Mouse (Mus musculus) hindbrain, embryonic 11.5 days (tissue): ENCODE data around the gene Macrod2. TPM values are rescaled to one million over a fixed set of nuclear protein-coding genes. Genes with fewer than 3 reads are reported as not detected.

Experiments
- ATAC-seq: fragments of 200-750 bp; cut with Nextera tagmentation; 2 replicates; pipeline ENCODE4 v1.8.0; 2017; ENCODE audit warnings: mild to moderate bottlenecking, moderate TSS enrichment, moderate library complexity; ENCODE audit not compliant: low FRiP score
- DNase-seq: peaks from one replicate; pipeline ENCODE4 v3.0.0-alpha.2; 2015; ENCODE audit warnings: low spot score
- H3K27ac ChIP-seq: fragments of 300-500 bp; sonication (generic); 2 replicates; pipeline ENCODE4 v1.5.1; 2014; ENCODE audit warnings: mild to moderate bottlenecking, low read depth, low read length
- H3K27me3 ChIP-seq: fragments of 300-500 bp; sonication (generic); 2 replicates; pipeline ENCODE4 v1.6.1; 2014; ENCODE audit warnings: mild to moderate bottlenecking, low read length, moderate library complexity, mixed read lengths; ENCODE audit not compliant: control insufficient read depth, insufficient read depth
- H3K36me3 ChIP-seq: fragments of 300-500 bp; sonication (generic); 2 replicates; pipeline ENCODE4 v1.6.1; 2014; ENCODE audit warnings: mild to moderate bottlenecking, low read length, moderate library complexity, mixed read lengths; ENCODE audit not compliant: control insufficient read depth, insufficient read depth
- H3K4me1 ChIP-seq: fragments of 300-500 bp; sonication (generic); replicated peaks from 2 replicates; pipeline ENCODE4 v1.6.1; 2014; ENCODE audit warnings: low read length, mixed read lengths; ENCODE audit not compliant: control insufficient read depth, insufficient read depth
- H3K4me2 ChIP-seq: fragments of 300-500 bp; sonication (generic); replicated peaks from 2 replicates; pipeline ENCODE4 v1.6.1; 2014; ENCODE audit warnings: mild to moderate bottlenecking, low read depth, low read length
- H3K4me3 ChIP-seq: fragments of 300-500 bp; sonication (generic); 2 replicates; pipeline ENCODE4 v1.5.1; 2014; ENCODE audit warnings: low read depth, low read length
- H3K9ac ChIP-seq: fragments of 300-500 bp; sonication (generic); 2 replicates; pipeline ENCODE4 v1.6.1; 2014; ENCODE audit warnings: low read depth, low read length
- H3K9me3 ChIP-seq: fragments of 300-500 bp; sonication (generic); 2 replicates; pipeline ENCODE4 v1.6.1; 2016; ENCODE audit warnings: low read length; ENCODE audit not compliant: control insufficient read depth
- WGBS: fragments of 180-500 bp; shearing (Covaris S2); extraction: QIAGEN DNeasy Blood & Tissue Kit; methylation state at CpG from one replicate; pipeline ENCODE4 v1.1.7; 2014; 5-methylcytosine and 5-hydroxymethylcytosine counted together
- polyA plus RNA-seq: library from polyadenylated mRNA; unstranded; fragments of >200 nt; fragmentation: Nextera tagmentation; extraction: Ambion mirVana; gene quantifications from 2 replicates; pipeline ENCODE4 v1.2.1, GENCODE M21; 2014

The Macrod2 gene
- polyA plus RNA-seq, 1 experiment from 2014 or later: 42.5 TPM

- H3K4me1 ChIP-seq: no peaks in the 10 kb centered on the region
- no peak overlapping the region for H3K4me3 ChIP-seq
- no peak overlapping the region for H3K27ac ChIP-seq
- DNase-seq (no peak), ATAC-seq (peak; percentile 27; the same call in 1 of the 2 replicates)
- H3K9me3 ChIP-seq: no peaks in the 10 kb centered on the region
- H3K27me3 ChIP-seq: no peaks in the 10 kb centered on the region
- no peak overlapping the region for H3K9ac ChIP-seq
- no peak overlapping the region for H3K4me2 ChIP-seq
- WGBS: 68% methylated on average over 8 of the region's 8 CpGs
- no peaks in the 10 kb centered on the region for H3K36me3 ChIP-seq
These were observed 1827.2 kb downstream of the Macrod2 start for GRCm38 (mm10) chr2:142222137-142222921.

GRCm38 (mm10) chr2:142222926-142223325, 1827.8 kb downstream of the Macrod2 start:
- Histone ChIP-seq H3K4me2 (no peak overlapping the region), H3K9ac (no peak overlapping the region), H3K4me1 (no peaks in the 10 kb centered on the region), H3K27me3 (no peaks in the 10 kb centered on the region), H3K36me3 (no peaks in the 10 kb centered on the region), H3K4me3 (no peak overlapping the region), H3K9me3 (no peaks in the 10 kb centered on the region), H3K27ac (no peak overlapping the region)
- DNase-seq (no peak), ATAC-seq (no peak)
- WGBS: 75% methylated on average over 5 of the region's 5 CpGs

DNA sequence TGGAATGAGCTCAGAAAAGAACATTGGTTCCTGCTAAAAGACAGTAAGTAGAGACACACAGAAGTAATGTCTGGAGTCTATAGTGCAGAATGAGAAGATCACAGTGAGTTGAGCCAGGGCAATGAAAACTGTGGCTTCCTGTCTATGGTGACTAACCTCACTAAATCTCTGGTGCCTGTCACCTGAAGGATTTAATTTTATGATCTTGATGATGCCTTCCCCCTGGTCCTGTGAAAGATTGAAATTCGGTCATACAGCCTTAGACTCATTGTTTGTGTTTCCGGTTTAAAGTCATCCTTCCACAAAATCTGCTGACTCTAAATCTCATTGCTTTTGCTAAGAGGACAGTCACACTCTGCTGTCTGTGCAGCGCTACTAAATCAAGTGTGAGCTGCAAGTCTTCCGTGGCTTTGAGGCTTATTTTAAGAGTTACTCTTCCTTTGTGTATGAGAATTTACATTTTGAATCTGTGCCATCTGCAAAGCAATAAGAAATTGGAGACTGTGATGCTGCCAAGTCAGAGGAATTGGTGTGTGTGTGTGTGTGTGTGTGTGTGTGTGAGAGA, 1836.0 kb downstream of the Macrod2 start:
- ATAC-seq: no peak
- no peaks in the 10 kb centered on the region for H3K27me3 ChIP-seq
- no peaks in the 10 kb centered on the region for H3K4me1 ChIP-seq
- DNase-seq: no peak
- H3K27ac ChIP-seq: no peak overlapping the region
- 89% methylated on average over 4 of the region's 4 CpGs for WGBS
- no peak overlapping the region for H3K9ac ChIP-seq
- no peak overlapping the region for H3K4me3 ChIP-seq
- no peak overlapping the region for H3K4me2 ChIP-seq
- no peaks in the 10 kb centered on the region for H3K36me3 ChIP-seq
- no peaks in the 10 kb centered on the region for H3K9me3 ChIP-seq

DNA sequence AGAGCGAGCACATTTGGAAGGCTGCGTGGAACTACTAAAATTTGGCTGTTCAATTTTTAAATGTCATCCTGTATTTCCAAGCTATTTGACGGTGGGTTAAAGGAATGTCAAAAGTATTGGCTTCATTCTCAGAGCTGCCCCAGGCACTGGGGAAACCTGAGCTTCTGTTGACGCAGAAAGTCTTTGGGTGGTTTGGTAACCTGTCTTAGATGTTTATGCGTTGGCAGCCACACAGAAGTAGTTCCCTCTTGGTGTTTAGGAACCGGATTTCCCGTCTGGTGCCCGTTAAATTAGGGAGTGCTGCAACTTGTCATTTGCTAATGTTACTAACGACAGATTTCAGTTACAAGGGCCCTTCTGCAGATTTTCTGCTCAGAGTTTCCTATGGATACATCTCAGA, 1837.7 kb downstream of the Macrod2 start:
- Histone ChIP-seq H3K4me2 (no peak overlapping the region), H3K27ac (no peak overlapping the region), H3K9me3 (no peaks in the 10 kb centered on the region), H3K36me3 (no peaks in the 10 kb centered on the region), H3K4me3 (no peak overlapping the region), H3K9ac (no peak overlapping the region), H3K4me1 (no peaks in the 10 kb centered on the region), H3K27me3 (no peaks in the 10 kb centered on the region)
- no peak for DNase-seq
- ATAC-seq: no peak
- 85% methylated on average over 9 of the region's 9 CpGs for WGBS

GRCm38 (mm10) chr2:142243483-142243882, 1848.4 kb downstream of the Macrod2 start:
- Histone ChIP-seq H3K4me3 (no peak overlapping the region), H3K9ac (no peak overlapping the region), H3K36me3 (no peaks in the 10 kb centered on the region), H3K9me3 (no peaks in the 10 kb centered on the region), H3K4me2 (no peak overlapping the region), H3K27me3 (no peaks in the 10 kb centered on the region), H3K4me1 (no peaks in the 10 kb centered on the region), H3K27ac (no peak overlapping the region)
- DNase-seq (no peak), ATAC-seq (no peak)
- WGBS: 86% methylated on average over 4 of the region's 4 CpGs

GRCm38 (mm10) chr2:142250383-142250782, 1855.3 kb downstream of the Macrod2 start:
- Histone ChIP-seq H3K4me2 (no peak overlapping the region), H3K4me1 (no peaks in the 10 kb centered on the region), H3K9me3 (no peaks in the 10 kb centered on the region), H3K4me3 (no peak overlapping the region), H3K36me3 (no peaks in the 10 kb centered on the region), H3K27me3 (no peaks in the 10 kb centered on the region), H3K27ac (no peak overlapping the region), H3K9ac (no peak overlapping the region)
- no peak for DNase-seq
- no peak for ATAC-seq
- 62% methylated on average over 4 of the region's 4 CpGs for WGBS

GRCm38 (mm10) chr2:142251518-142251917, 1856.4 kb downstream of the Macrod2 start:
- Histone ChIP-seq H3K27ac (no peak overlapping the region), H3K9me3 (no peaks in the 10 kb centered on the region), H3K4me3 (no peak overlapping the region), H3K4me2 (no peak overlapping the region), H3K27me3 (no peaks in the 10 kb centered on the region), H3K9ac (no peak overlapping the region), H3K36me3 (no peaks in the 10 kb centered on the region), H3K4me1 (no peaks in the 10 kb centered on the region)
- ATAC-seq: no peak
- no peak for DNase-seq
- 85% methylated on average over 2 of the region's 2 CpGs for WGBS

DNA sequence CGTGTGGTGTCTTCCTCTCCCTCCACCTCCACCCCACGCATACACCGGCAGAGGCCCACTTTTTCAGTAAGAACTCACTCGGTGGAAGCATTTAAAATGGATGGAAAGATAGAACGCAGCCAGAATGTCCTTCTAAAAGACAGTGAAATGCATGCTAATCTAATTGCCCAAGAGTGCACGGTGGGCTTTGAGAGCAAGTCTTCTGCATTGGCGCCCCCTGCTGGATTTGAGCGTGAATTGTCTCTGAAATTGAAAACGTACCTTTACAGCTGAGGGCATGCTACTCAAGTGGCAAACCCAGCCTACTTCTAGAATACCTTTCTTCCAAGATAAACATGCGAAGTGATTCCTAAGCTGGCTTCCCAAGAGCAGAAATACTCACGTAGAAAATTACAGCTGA, 1858.8 kb downstream of the Macrod2 start:
- H3K4me2 ChIP-seq: no peak overlapping the region
- WGBS: 19% methylated on average over 11 of the region's 11 CpGs

DNA sequence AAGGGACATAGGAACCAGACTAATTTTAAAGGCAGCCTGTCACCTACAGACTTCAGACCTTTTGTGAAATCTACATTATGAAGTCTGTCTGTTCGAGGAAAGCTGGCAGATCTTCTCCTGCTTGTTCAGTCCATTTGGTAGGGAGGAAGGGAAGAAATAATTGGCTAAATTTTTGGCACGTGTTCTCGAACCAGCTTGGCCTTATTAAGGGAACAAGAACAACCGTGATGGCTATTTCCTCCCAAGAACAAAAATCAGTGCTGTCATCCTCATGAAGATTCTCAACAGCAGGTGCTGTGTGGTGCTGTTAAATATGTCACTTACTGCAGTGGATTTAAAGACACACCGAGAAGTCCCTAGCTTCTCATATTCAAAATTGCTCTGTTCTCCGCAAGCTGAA, 1859.5 kb downstream of the Macrod2 start:
- Histone ChIP-seq H3K27me3 (no peaks in the 10 kb centered on the region), H3K4me1 (no peaks in the 10 kb centered on the region), H3K27ac (no peak overlapping the region), H3K4me2 (no peak overlapping the region), H3K36me3 (no peaks in the 10 kb centered on the region), H3K4me3 (no peak overlapping the region), H3K9ac (no peak overlapping the region), H3K9me3 (no peaks in the 10 kb centered on the region)
- no peak for DNase-seq
- no peak for ATAC-seq
- 90% methylated on average over 6 of the region's 6 CpGs for WGBS

More for the DNA sequence above, 1858.8 kb downstream of the Macrod2 start:
- Histone ChIP-seq H3K9me3 (no peaks in the 10 kb centered on the region), H3K27ac (no peak overlapping the region), H3K4me1 (no peaks in the 10 kb centered on the region), H3K4me3 (no peak overlapping the region), H3K36me3 (no peaks in the 10 kb centered on the region), H3K27me3 (no peaks in the 10 kb centered on the region), H3K9ac (no peak overlapping the region)
- ATAC-seq (peak; percentile 81), DNase-seq (peak; percentile 88)
